Mouse (Mus musculus): ENCODE measurements at regions not wholly inside any gene's neighbourhood (a gene's known extent, or its start where the extent isn't known, plus 50 kb on each side); places are given as distances from the start of the nearest gene placed in this dataset.
"Not testable (repeated sequence)": the region's sequence is repeated elsewhere in the genome, so short reads cannot be mapped to it uniquely, and the experiment has no call there.

- Histone ChIP-seq H3K27me3 (ENCODE audit: insufficient read depth, poor library complexity, severe bottlenecking) (no peaks in the 10 kb centered on the region), H3K27ac (no peak overlapping the region), H3K4me1 (replicated peaks) (no peaks in the 10 kb centered on the region), H3K9me3 (no peaks in the 10 kb centered on the region), H3K4me3 (no peak overlapping the region), H3K36me3 (no peaks in the 10 kb centered on the region)
- DNase-seq (ENCODE audit: low spot score) = no peak
These were observed 631.6 kb downstream of the Rpia start for GRCm38 (mm10) chr6:70160442-70160841.

DNA sequence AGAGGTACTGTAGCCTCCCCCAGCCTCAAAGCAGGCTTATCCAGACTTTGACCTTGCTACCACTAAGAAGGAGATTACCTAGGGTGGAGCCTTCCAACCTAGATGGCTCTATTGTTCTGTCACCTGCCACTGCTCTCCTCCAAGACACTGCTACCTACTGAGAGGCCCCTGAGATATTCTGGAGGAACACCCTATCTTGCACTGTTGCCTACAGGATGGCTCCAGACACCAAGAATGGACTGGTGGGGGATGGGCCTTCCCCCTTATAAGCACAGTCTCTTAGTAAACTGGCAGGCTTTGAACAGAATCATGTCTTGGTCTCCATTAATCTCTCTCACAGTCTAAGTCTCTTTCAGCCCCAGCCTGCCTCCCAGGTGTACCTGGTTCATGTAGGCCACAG lies 636.3 kb downstream of the Rpia start:
- not testable (repeated sequence) for H3K27ac ChIP-seq; H3K9me3 ChIP-seq; H3K4me1 ChIP-seq (replicated peaks); H3K36me3 ChIP-seq; H3K27me3 ChIP-seq (ENCODE audit: insufficient read depth, poor library complexity, severe bottlenecking); DNase-seq (ENCODE audit: low spot score); H3K4me3 ChIP-seq

GRCm38 (mm10) chr6:70151098-70151838 lies 640.8 kb downstream of the Rpia start:
- not testable (repeated sequence) for H3K36me3 ChIP-seq; H3K4me3 ChIP-seq; H3K27ac ChIP-seq; H3K27me3 ChIP-seq (ENCODE audit: insufficient read depth, poor library complexity, severe bottlenecking); DNase-seq (ENCODE audit: low spot score); H3K9me3 ChIP-seq; H3K4me1 ChIP-seq (replicated peaks)
- 89% methylated on average over 2 of the region's 2 CpGs for WGBS

GRCm38 (mm10) chr6:70146986-70147385 lies 645.0 kb downstream of the Rpia start:
- H3K4me3 ChIP-seq = no peak overlapping the region
- no peak overlapping the region for H3K27ac ChIP-seq
- no peaks in the 10 kb centered on the region for H3K27me3 ChIP-seq (ENCODE audit: insufficient read depth, poor library complexity, severe bottlenecking)
- no peaks in the 10 kb centered on the region for H3K36me3 ChIP-seq
- H3K9me3 ChIP-seq = no peaks in the 10 kb centered on the region
- H3K4me1 ChIP-seq (replicated peaks) = no peaks in the 10 kb centered on the region
- peak; percentile 3 for DNase-seq (ENCODE audit: low spot score)

DNA sequence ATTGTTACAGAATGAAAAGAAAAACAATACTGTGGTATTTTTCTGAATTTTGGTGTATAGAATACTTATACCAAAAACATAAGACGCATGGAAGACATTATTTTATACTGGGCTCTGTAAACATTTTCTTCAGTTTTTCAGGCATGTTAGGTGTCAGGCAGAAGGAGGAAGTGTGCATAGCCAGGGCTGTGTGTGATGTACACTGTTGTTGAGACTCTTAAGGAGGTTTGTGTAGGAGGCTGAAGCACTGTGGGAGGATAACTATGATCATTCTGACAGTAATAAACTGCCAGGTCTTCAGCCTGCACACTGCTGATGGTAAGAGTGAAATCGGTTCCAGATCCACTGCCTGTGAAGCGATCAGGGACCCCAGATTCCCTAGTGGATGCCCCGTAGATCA lies 648.7 kb downstream of the Rpia start:
- not testable (repeated sequence) for H3K27ac ChIP-seq; H3K36me3 ChIP-seq; H3K27me3 ChIP-seq (ENCODE audit: insufficient read depth, poor library complexity, severe bottlenecking); H3K4me1 ChIP-seq (replicated peaks); H3K4me3 ChIP-seq; H3K9me3 ChIP-seq; DNase-seq (ENCODE audit: low spot score)
- 85% methylated on average over 4 of the region's 4 CpGs for WGBS

DNA sequence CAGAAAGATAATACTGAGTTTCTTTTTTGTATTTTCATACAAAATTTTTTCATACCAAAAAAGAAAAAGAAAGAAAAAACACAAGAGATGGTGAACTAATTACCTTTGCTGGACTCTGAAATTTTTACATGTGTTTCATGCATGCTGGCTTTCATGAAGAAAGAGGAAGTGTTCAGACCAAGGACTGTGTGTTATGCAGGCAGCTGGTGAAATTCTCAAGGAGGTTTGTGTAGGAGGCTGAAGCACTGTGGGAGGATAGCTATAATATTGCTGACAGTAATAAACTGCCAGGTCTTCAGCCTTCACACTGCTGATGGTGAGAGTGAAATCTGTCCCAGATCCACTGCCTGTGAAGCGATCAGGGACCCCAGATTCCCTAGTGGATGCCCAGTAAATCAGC lies 675.2 kb downstream of the Rpia start:
- H3K4me3 ChIP-seq = no peak overlapping the region
- no peaks in the 10 kb centered on the region for H3K27me3 ChIP-seq (ENCODE audit: insufficient read depth, poor library complexity, severe bottlenecking)
- no peak overlapping the region for H3K27ac ChIP-seq
- DNase-seq (ENCODE audit: low spot score) = no peak
- 80% methylated on average over 1 of the region's 1 CpGs for WGBS
- no peaks in the 10 kb centered on the region for H3K9me3 ChIP-seq
- H3K36me3 ChIP-seq = no peaks in the 10 kb centered on the region
- no peaks in the 10 kb centered on the region for H3K4me1 ChIP-seq (replicated peaks)

DNA sequence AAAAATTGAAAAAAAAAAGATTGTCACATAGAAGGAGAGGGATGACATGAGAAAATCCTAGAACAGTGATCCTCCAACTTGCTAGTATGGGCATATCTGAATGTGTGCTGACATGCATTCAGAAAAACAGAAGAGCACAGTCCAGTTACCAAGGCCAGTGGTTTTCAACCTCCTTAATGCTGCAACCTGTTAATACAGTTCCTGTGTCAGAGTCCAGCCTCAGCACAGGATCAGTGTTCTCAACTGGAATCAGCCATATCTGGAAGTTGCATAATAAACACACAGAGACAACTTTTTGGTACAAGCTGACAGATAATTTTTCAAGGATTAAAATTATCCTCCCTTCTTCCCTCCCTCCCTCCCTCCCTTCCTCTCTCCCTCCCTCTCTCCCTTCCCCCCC lies 680.1 kb downstream of the Rpia start:
- Histone ChIP-seq H3K27ac (no peak overlapping the region), H3K36me3 (no peaks in the 10 kb centered on the region), H3K4me1 (replicated peaks) (no peaks in the 10 kb centered on the region), H3K27me3 (ENCODE audit: insufficient read depth, poor library complexity, severe bottlenecking) (no peaks in the 10 kb centered on the region), H3K9me3 (no peaks in the 10 kb centered on the region), H3K4me3 (no peak overlapping the region)
- no peak for DNase-seq (ENCODE audit: low spot score)

GRCm38 (mm10) chr6:70109412-70109811 lies 682.6 kb downstream of the Rpia start:
- not testable (repeated sequence) for H3K36me3 ChIP-seq; H3K9me3 ChIP-seq; DNase-seq (ENCODE audit: low spot score); H3K4me1 ChIP-seq (replicated peaks); H3K27ac ChIP-seq; H3K4me3 ChIP-seq; H3K27me3 ChIP-seq (ENCODE audit: insufficient read depth, poor library complexity, severe bottlenecking)

DNA sequence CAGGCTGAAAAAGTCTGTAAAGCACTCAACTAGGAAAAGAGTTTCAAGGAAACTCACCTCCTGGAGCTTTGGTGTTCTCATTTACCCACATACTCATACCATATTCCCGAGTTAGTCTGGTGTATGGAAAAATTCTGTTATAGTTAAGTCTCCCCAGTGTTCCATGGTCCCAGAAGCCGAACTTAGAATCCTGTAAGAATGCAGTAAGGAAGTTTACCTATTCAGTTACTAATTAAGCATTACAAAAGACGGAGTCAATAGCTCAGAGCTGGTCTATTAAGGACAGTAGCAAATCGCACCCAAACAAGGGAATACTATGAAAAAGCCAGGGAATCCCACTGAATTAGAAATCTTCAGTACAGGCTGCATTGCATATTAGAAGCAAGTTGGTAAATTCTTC lies 688.3 kb downstream of the Rpia start:
- Histone ChIP-seq H3K9me3 (no peaks in the 10 kb centered on the region), H3K27me3 (ENCODE audit: insufficient read depth, poor library complexity, severe bottlenecking) (no peaks in the 10 kb centered on the region), H3K4me1 (replicated peaks) (no peaks in the 10 kb centered on the region), H3K4me3 (no peak overlapping the region), H3K27ac (no peak overlapping the region), H3K36me3 (no peaks in the 10 kb centered on the region)
- no peak for DNase-seq (ENCODE audit: low spot score)
- 51% methylated on average over 4 of the region's 4 CpGs for WGBS

DNA sequence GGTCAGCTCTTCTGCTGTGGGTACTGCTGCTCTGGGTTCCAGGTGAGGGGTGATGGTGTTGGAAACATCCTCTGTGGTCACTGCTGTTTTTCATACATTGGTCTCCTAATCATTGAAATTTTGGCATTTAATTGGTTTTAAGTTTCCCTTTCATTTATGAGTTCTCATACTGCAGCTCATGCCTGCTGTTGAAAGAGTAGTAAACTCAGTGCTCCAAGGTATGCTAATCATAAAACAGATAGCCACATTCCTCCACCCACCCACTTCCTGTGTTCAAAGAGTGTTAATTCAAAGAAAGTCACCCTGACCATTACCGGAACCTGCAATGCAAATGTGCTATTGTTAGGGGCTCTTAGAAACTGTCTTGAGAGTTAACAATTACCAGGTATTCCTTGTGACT lies 688.9 kb downstream of the Rpia start:
- WGBS = 46% methylated on average over 1 of the region's 1 CpGs
- not testable (repeated sequence) for H3K9me3 ChIP-seq; H3K4me3 ChIP-seq; H3K27me3 ChIP-seq (ENCODE audit: insufficient read depth, poor library complexity, severe bottlenecking); H3K4me1 ChIP-seq (replicated peaks); H3K36me3 ChIP-seq; DNase-seq (ENCODE audit: low spot score); H3K27ac ChIP-seq

DNA sequence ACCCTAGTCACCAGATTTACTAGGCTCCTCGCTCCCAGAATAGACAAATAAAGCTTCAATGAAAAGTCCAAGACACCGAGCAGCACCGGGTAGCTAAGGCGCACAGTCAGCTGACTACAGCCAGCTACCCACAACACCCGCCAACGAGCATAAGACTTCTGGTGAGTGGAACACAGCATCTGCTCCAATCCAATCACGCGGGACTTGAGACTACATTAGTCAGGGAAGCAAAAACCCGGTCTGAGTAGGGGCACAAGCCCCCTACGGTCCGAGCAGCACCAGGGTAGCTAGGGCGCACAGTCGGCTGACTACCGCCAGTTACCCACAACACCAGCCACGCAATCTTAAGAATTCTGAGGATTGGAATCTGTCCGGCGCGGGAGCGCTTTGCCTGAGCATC lies 704.0 kb downstream of the Rpia start:
- no peaks in the 10 kb centered on the region for H3K36me3 ChIP-seq
- H3K9me3 ChIP-seq = no peaks in the 10 kb centered on the region
- no peak overlapping the region for H3K4me3 ChIP-seq
- DNase-seq (ENCODE audit: low spot score) = no peak
- WGBS = 90% methylated on average over 19 of the region's 19 CpGs
- H3K27ac ChIP-seq = no peak overlapping the region
- H3K27me3 ChIP-seq (ENCODE audit: insufficient read depth, poor library complexity, severe bottlenecking) = no peaks in the 10 kb centered on the region
- no peaks in the 10 kb centered on the region for H3K4me1 ChIP-seq (replicated peaks)

DNA sequence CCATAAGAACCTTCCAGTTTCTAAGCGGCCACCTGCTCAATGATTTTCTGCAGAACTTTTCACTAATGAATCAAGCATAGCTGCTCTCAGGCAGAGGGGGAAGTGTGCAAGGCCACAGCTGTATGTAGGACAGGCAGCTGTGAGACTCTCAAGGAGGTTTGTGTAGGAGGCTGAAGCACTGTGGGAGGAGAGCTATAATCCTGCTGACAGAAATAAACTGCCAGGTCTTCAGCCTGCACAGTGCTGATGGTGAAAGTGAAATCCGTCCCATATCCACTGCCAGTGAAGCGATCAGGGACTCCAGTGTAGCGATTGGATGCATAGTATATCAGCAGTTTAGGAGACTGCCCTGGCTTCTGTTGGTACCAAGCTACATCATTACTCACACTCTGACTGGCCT lies 718.2 kb downstream of the Rpia start:
- Histone ChIP-seq H3K9me3 (no peaks in the 10 kb centered on the region), H3K4me1 (replicated peaks) (no peaks in the 10 kb centered on the region), H3K36me3 (no peaks in the 10 kb centered on the region), H3K27me3 (ENCODE audit: insufficient read depth, poor library complexity, severe bottlenecking) (no peaks in the 10 kb centered on the region), H3K27ac (no peak overlapping the region), H3K4me3 (no peak overlapping the region)
- DNase-seq (ENCODE audit: low spot score) = no peak
- 83% methylated on average over 4 of the region's 4 CpGs for WGBS

DNA sequence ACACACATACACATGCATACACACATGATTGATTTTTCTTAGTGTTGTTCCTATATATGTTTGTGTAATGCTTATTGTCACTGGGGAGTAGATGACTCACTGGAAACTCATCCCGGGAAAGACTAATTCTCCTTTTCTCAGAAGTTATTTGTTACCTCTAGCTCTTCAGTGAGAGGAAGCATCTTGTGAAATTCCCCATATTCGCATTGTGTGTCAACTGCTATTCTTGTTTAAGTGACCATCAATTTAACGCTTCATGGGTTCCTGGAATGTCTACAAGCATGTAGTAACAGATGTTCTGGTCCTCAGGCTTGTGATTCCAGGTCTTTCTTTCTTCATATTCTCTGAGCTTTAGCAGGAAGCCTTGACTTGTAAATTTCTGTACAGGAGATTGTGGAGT lies 720.0 kb downstream of the Rpia start:
- Histone ChIP-seq H3K27me3 (ENCODE audit: insufficient read depth, poor library complexity, severe bottlenecking) (no peaks in the 10 kb centered on the region), H3K9me3 (no peaks in the 10 kb centered on the region), H3K4me3 (no peak overlapping the region), H3K36me3 (no peaks in the 10 kb centered on the region), H3K27ac (no peak overlapping the region), H3K4me1 (replicated peaks) (no peaks in the 10 kb centered on the region)
- DNase-seq (ENCODE audit: low spot score) = no peak
- 84% methylated on average over 3 of the region's 3 CpGs for WGBS

- 85% methylated on average over 6 of the region's 6 CpGs for WGBS
- H3K4me3 ChIP-seq = no peak overlapping the region
- no peaks in the 10 kb centered on the region for H3K36me3 ChIP-seq
- no peak overlapping the region for H3K27ac ChIP-seq
- H3K4me1 ChIP-seq (replicated peaks) = no peaks in the 10 kb centered on the region
- DNase-seq (ENCODE audit: low spot score) = no peak
- no peaks in the 10 kb centered on the region for H3K27me3 ChIP-seq (ENCODE audit: insufficient read depth, poor library complexity, severe bottlenecking)
- H3K9me3 ChIP-seq = peaks cover 8% of the 10 kb centered on the region; the same call in 1 of the 2 replicates
These were observed 724.2 kb downstream of the Rpia start for GRCm38 (mm10) chr6:70067716-70068415.

Measured in hindbrain, embryonic 10.5 days (tissue).